Mouse (Mus musculus) CD8-positive naive resting alpha-beta T cell, adult 57 days (primary cell): Measurements from ENCODE around the gene Srprb. TPM values are rescaled to one million over a fixed set of nuclear protein-coding genes. Genes with fewer than 3 reads are reported as not detected.

Experiments
- total RNA-seq: library from RNA; stranded (reverse); gene quantifications from one replicate; pipeline ENCODE4 v1.2.4, GENCODE M21; 2023

The Srprb gene
- 21.2 TPM for total RNA-seq

GRCm38 (mm10) chr9:103201561-103202260 is at the start of gene Srprb:
Gene Srprb, minus strand, starts transcription at chr9:103202137.

GRCm38 (mm10) chr9:103230151-103230951 is 28.4 kb upstream of the Srprb start, which contains the start of the genes Gm20425 and Trf:
Gene Gm20425, minus strand, starts transcription at chr9:103230307.
Gene Trf, minus strand, starts transcription at chr9:103230444.

Other genes with a start within 250 kb of the Srprb start
- not detected for gene Slco2a1, start 213.4 kb downstream of the Srprb start, total RNA-seq
- gene Rab6b, start 90.3 kb downstream of the Srprb start, total RNA-seq = 2.9 TPM
- gene Gm20425, start 28.2 kb upstream of the Srprb start, total RNA-seq = 0.31 TPM
- gene Trf, start 28.3 kb upstream of the Srprb start, total RNA-seq = 12.6 TPM
- not detected for gene 1300017J02Rik, start 102.9 kb upstream of the Srprb start, total RNA-seq
- gene Topbp1, start 103.1 kb upstream of the Srprb start, total RNA-seq = 75.5 TPM
- gene Cdv3, start 163.7 kb upstream of the Srprb start, total RNA-seq = 106 TPM